Mouse (Mus musculus) neural tube, embryonic 12.5 days (tissue): ENCODE measurements around the gene Dstn. TPM values are rescaled to one million over a fixed set of nuclear protein-coding genes. Genes with fewer than 3 reads are reported as not detected.
A peak's percentile ranks its signal among the peaks of the same experiment; 100 is the strongest.

Experiments used
- ATAC-seq: fragments of 200-750 bp; cut with Nextera tagmentation; 2 replicates; pipeline ENCODE4 v1.8.0; 2017; ENCODE audit warnings: low read depth, mild to moderate bottlenecking, moderate TSS enrichment, moderate library complexity; ENCODE audit not compliant: low FRiP score
- H3K27ac ChIP-seq: fragments of 300-500 bp; sonication (generic); 2 replicates; pipeline ENCODE4 v1.5.1; 2016
- H3K27me3 ChIP-seq: fragments of 300-500 bp; sonication (generic); replicated peaks from 2 replicates; pipeline ENCODE4 v1.6.1; 2016; ENCODE audit warnings: mild to moderate bottlenecking
- H3K36me3 ChIP-seq: fragments of 300-500 bp; sonication (generic); 2 replicates; pipeline ENCODE4 v1.6.1; 2016; ENCODE audit warnings: mild to moderate bottlenecking
- H3K4me1 ChIP-seq: fragments of 300-500 bp; sonication (generic); 2 replicates; pipeline ENCODE4 v1.6.1; 2016
- H3K4me2 ChIP-seq: fragments of 300-500 bp; sonication (generic); replicated peaks from 2 replicates; pipeline ENCODE4 v1.6.1; 2016; ENCODE audit warnings: mild to moderate bottlenecking
- H3K4me3 ChIP-seq: fragments of 300-500 bp; sonication (generic); 2 replicates; pipeline ENCODE4 v1.5.1; 2016
- H3K9ac ChIP-seq: fragments of 300-500 bp; sonication (generic); 2 replicates; pipeline ENCODE4 v1.6.1; 2016; ENCODE audit warnings: mild to moderate bottlenecking
- H3K9me3 ChIP-seq: fragments of 300-500 bp; sonication (generic); 2 replicates; pipeline ENCODE4 v1.6.1; 2016; ENCODE audit warnings: mild to moderate bottlenecking
- WGBS: fragments of 180-500 bp; shearing (Covaris S2); methylation state at CpG from one replicate; pipeline ENCODE4 v1.1.7; 2016; 5-methylcytosine and 5-hydroxymethylcytosine counted together
- polyA plus RNA-seq: library from polyadenylated mRNA; unstranded; fragments of >200 nt; fragmentation: Nextera tagmentation; extraction: Ambion mirVana; gene quantifications from 2 replicates; pipeline ENCODE4 v1.2.1, GENCODE M21; 2016

The Dstn gene
- polyA plus RNA-seq, 1 experiment from 2014 or later = 391 TPM

GRCm38 (mm10) chr2:143918831-143919502 is 3.8 kb downstream of the Dstn start:
- Histone ChIP-seq H3K9ac (no peak overlapping the region), H3K4me1 (peaks cover 15% of the 10 kb centered on the region), H3K9me3 (no peaks in the 10 kb centered on the region), H3K27me3 (no peaks in the 10 kb centered on the region), H3K4me2 (no peak overlapping the region), H3K27ac (no peak overlapping the region), H3K36me3 (no peaks in the 10 kb centered on the region), H3K4me3 (no peak overlapping the region)
- WGBS = 55% methylated on average over 4 of the region's 4 CpGs
- ATAC-seq = no peak

- ATAC-seq = no peak
These were observed 9.0 kb downstream of the Dstn start for GRCm38 (mm10) chr2:143924085-143924484.

GRCm38 (mm10) chr2:143925826-143926225 is 10.7 kb downstream of the Dstn start:
- Histone ChIP-seq H3K9ac (no peak overlapping the region), H3K36me3 (no peaks in the 10 kb centered on the region), H3K27me3 (no peaks in the 10 kb centered on the region), H3K4me2 (no peak overlapping the region), H3K4me3 (no peak overlapping the region), H3K9me3 (no peaks in the 10 kb centered on the region), H3K4me1 (peaks cover 7% of the 10 kb centered on the region; the same call in 1 of the 2 replicates), H3K27ac (no peak overlapping the region)
- 96% methylated on average over 6 of the region's 6 CpGs for WGBS
- ATAC-seq = no peak

More at GRCm38 (mm10) chr2:143924085-143924484, 9.0 kb downstream of the Dstn start:
- Histone ChIP-seq H3K4me1 (no peaks in the 10 kb centered on the region), H3K27ac (no peak overlapping the region), H3K4me2 (no peak overlapping the region), H3K4me3 (no peak overlapping the region), H3K9me3 (no peaks in the 10 kb centered on the region), H3K9ac (no peak overlapping the region), H3K27me3 (no peaks in the 10 kb centered on the region), H3K36me3 (no peaks in the 10 kb centered on the region)
- 45% methylated on average over 7 of the region's 7 CpGs for WGBS

- no peak overlapping the region for H3K27ac ChIP-seq
- ATAC-seq = no peak
- 65% methylated on average over 3 of the region's 3 CpGs for WGBS
These were observed 14.6 kb downstream of the Dstn start for GRCm38 (mm10) chr2:143929607-143930311.

GRCm38 (mm10) chr2:143932340-143932873 is 17.3 kb downstream of the Dstn start:
- no peak overlapping the region for H3K4me2 ChIP-seq
- H3K27me3 ChIP-seq = no peaks in the 10 kb centered on the region
- H3K4me1 ChIP-seq = peaks cover 7% of the 10 kb centered on the region; the same call in 1 of the 2 replicates
- no peak for ATAC-seq
- no peak overlapping the region for H3K4me3 ChIP-seq
- H3K9me3 ChIP-seq = no peaks in the 10 kb centered on the region
- H3K36me3 ChIP-seq = no peaks in the 10 kb centered on the region
- H3K27ac ChIP-seq = no peak overlapping the region
- H3K9ac ChIP-seq = no peak overlapping the region
- 82% methylated on average over 12 of the region's 12 CpGs for WGBS

More at GRCm38 (mm10) chr2:143929607-143930311, 14.6 kb downstream of the Dstn start:
- peaks cover 7% of the 10 kb centered on the region; the same call in 1 of the 2 replicates for H3K4me1 ChIP-seq
- no peak overlapping the region for H3K4me3 ChIP-seq
- no peak overlapping the region for H3K9ac ChIP-seq
- H3K27me3 ChIP-seq = no peaks in the 10 kb centered on the region
- H3K36me3 ChIP-seq = no peaks in the 10 kb centered on the region
- H3K9me3 ChIP-seq = no peaks in the 10 kb centered on the region
- H3K4me2 ChIP-seq = no peak overlapping the region

GRCm38 (mm10) chr2:143933516-143933915 is 18.4 kb downstream of the Dstn start:
- no peak overlapping the region for H3K9ac ChIP-seq
- no peak overlapping the region for H3K4me2 ChIP-seq
- H3K27ac ChIP-seq = no peak overlapping the region
- no peaks in the 10 kb centered on the region for H3K27me3 ChIP-seq
- no peaks in the 10 kb centered on the region for H3K9me3 ChIP-seq
- ATAC-seq = no peak
- H3K36me3 ChIP-seq = peaks cover 2% of the 10 kb centered on the region; the same call in 1 of the 2 replicates
- no peak overlapping the region for H3K4me3 ChIP-seq
- WGBS = 91% methylated on average over 5 of the region's 5 CpGs
- peaks cover 10% of the 10 kb centered on the region for H3K4me1 ChIP-seq

- WGBS = 95% methylated on average over 8 of the region's 8 CpGs
- Histone ChIP-seq H3K9me3 (no peaks in the 10 kb centered on the region), H3K36me3 (peaks cover 10% of the 10 kb centered on the region), H3K27me3 (no peaks in the 10 kb centered on the region), H3K9ac (no peak overlapping the region), H3K4me3 (no peak overlapping the region), H3K4me2 (no peak overlapping the region), H3K27ac (no peak overlapping the region), H3K4me1 (peaks cover 10% of the 10 kb centered on the region)
- no peak for ATAC-seq
These were observed 19.3 kb downstream of the Dstn start for GRCm38 (mm10) chr2:143934439-143934838.

GRCm38 (mm10) chr2:143937861-143938260 is 22.7 kb downstream of the Dstn start:
- H3K27me3 ChIP-seq = no peaks in the 10 kb centered on the region
- no peak overlapping the region for H3K27ac ChIP-seq
- peaks cover 3% of the 10 kb centered on the region; the same call in 1 of the 2 replicates for H3K4me1 ChIP-seq
- peaks cover 38% of the 10 kb centered on the region for H3K36me3 ChIP-seq
- no peak overlapping the region for H3K9ac ChIP-seq
- WGBS = 58% methylated on average over 2 of the region's 2 CpGs
- no peak overlapping the region for H3K4me2 ChIP-seq
- no peaks in the 10 kb centered on the region for H3K9me3 ChIP-seq
- H3K4me3 ChIP-seq = no peak overlapping the region
- no peak for ATAC-seq

GRCm38 (mm10) chr2:143940406-143940805 is 25.3 kb downstream of the Dstn start:
- no peak overlapping the region for H3K9ac ChIP-seq
- peaks cover 3% of the 10 kb centered on the region; the same call in 1 of the 2 replicates for H3K4me1 ChIP-seq
- no peak overlapping the region for H3K27ac ChIP-seq
- H3K27me3 ChIP-seq = no peaks in the 10 kb centered on the region
- 92% methylated on average over 5 of the region's 5 CpGs for WGBS
- peaks cover 61% of the 10 kb centered on the region for H3K36me3 ChIP-seq
- no peak overlapping the region for H3K4me3 ChIP-seq
- no peak for ATAC-seq
- H3K4me2 ChIP-seq = no peak overlapping the region
- no peaks in the 10 kb centered on the region for H3K9me3 ChIP-seq

GRCm38 (mm10) chr2:143944796-143945195 is 29.7 kb downstream of the Dstn start:
- Histone ChIP-seq H3K9me3 (no peaks in the 10 kb centered on the region), H3K27ac (no peak overlapping the region), H3K27me3 (no peaks in the 10 kb centered on the region), H3K4me3 (no peak overlapping the region), H3K36me3 (peaks cover 91% of the 10 kb centered on the region), H3K4me2 (no peak overlapping the region), H3K4me1 (no peaks in the 10 kb centered on the region), H3K9ac (no peak overlapping the region)
- 94% methylated on average over 3 of the region's 3 CpGs for WGBS
- no peak for ATAC-seq

- WGBS = 93% methylated on average over 7 of the region's 7 CpGs
- no peaks in the 10 kb centered on the region for H3K9me3 ChIP-seq
- H3K27ac ChIP-seq = no peak overlapping the region
- H3K4me2 ChIP-seq = no peak overlapping the region
- no peaks in the 10 kb centered on the region for H3K4me1 ChIP-seq
- no peak overlapping the region for H3K4me3 ChIP-seq
- H3K36me3 ChIP-seq = peaks cover 90% of the 10 kb centered on the region
- no peak overlapping the region for H3K9ac ChIP-seq
- peak; percentile 12; the same call in 1 of the 2 replicates for ATAC-seq
- no peaks in the 10 kb centered on the region for H3K27me3 ChIP-seq
These were observed 30.5 kb downstream of the Dstn start for GRCm38 (mm10) chr2:143945466-143946075.

- 95% methylated on average over 2 of the region's 2 CpGs for WGBS
- Histone ChIP-seq H3K4me2 (no peak overlapping the region), H3K36me3 (peaks cover 90% of the 10 kb centered on the region)
These were observed 31.3 kb downstream of the Dstn start for GRCm38 (mm10) chr2:143946399-143946798.

More at GRCm38 (mm10) chr2:143946399-143946798, 31.3 kb downstream of the Dstn start:
- Histone ChIP-seq H3K9ac (no peak overlapping the region), H3K4me1 (no peaks in the 10 kb centered on the region), H3K9me3 (no peaks in the 10 kb centered on the region), H3K27ac (no peak overlapping the region), H3K4me3 (no peak overlapping the region), H3K27me3 (no peaks in the 10 kb centered on the region)
- no peak for ATAC-seq
